Mouse (Mus musculus) embryo, embryonic 11 days (tissue): ENCODE measurements at regions not wholly inside any gene's neighbourhood (a gene's known extent, or its start where the extent isn't known, plus 50 kb on each side); places are given as distances from the start of the nearest gene placed in this dataset.

Source experiments
- DNase-seq: peaks from one replicate; pipeline ENCODE4 v3.0.0-alpha.2; 2015

DNA sequence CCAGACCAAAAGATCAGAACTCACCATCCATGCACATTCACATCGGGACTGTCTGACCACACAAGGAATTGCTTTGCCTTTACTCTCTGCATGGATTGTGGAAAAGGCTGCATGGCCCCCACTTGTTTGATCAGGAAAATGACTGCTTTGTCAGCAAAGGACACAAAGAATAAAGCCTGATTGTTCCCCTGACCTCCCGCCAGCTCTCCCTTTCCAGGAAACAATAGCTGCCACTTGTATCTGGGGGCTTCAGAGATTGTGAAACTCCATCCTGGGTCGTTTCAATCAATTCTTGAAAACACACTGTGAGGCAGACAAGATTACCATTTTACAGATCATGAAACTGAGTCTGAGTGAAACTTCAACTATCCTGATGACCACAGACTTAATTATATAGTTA is 70.7 kb downstream of the Zic3 start:
- DNase-seq = no peak

DNA sequence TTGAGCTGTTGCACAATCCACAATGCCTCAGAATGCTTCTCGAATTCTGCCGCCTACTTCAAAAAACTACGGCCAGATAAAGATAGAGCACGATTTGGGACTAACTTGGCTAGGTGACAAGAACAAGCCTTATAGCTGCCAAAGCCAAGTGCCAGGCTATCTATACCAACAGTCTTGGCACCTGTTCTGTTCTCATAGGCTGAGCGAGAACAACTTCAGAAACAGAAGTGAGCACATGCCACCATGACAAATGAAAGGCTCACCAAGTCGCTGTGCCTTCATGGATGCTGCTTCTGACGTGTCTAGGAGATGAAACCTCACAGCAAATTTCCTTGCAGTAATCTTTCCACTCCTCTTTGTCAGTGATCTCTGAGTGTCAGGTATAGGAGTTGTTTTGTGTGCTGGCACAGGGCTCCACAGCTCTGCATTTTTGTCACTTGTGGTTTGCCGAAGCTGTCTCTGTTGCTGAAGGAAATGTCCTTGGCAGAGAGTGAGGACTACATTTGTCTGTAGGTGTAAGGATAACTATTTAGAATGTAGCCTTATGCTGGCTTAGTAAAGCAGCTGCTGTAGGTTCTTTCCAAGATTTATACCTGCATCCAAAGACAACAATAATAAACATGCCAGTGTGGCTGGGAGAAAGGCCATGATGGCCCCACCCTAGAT is 95.4 kb downstream of the Zic3 start:
- no peak for DNase-seq

GRCm38 (mm10) chrX:58155371-58156124 is 133.0 kb downstream of the Zic3 start:
- DNase-seq = peak; percentile 43

- no peak for DNase-seq
Measured at GRCm38 (mm10) chrX:58157361-58157760, 134.9 kb downstream of the Zic3 start.

GRCm38 (mm10) chrX:58166184-58166904 is 143.8 kb downstream of the Zic3 start:
- DNase-seq = no peak

DNA sequence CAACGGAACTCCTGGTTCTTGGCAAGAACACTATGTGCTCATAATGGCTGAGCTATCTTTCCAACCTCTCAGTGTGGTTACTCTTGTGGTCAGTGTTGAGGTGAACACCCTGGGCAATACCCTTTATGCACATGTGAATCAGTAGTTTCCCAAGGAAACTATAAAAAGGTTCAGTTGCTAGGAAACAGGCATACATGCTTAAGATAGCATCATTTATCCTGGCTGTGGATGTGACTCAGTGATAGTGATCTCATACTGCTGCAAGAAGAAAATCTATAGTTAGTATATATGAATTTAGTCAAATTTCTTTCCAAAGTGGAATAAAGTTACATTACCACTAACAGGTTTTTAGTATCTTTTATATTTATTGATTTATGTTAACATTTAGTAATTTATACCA is 151.8 kb downstream of the Zic3 start:
- DNase-seq = no peak
